Mouse (Mus musculus) hindlimb bud, embryonic 11.5 days (tissue): ENCODE data around the gene Sgk2.
A peak's percentile ranks its signal among the peaks of the same experiment; 100 is the strongest.

Experiments
- DNase-seq: peaks from one replicate; pipeline ENCODE4 v3.0.0-alpha.2; 2012; ENCODE audit warnings: low read depth, low spot score; ENCODE audit errors: extremely low spot score

Sgk2 gene

DNA sequence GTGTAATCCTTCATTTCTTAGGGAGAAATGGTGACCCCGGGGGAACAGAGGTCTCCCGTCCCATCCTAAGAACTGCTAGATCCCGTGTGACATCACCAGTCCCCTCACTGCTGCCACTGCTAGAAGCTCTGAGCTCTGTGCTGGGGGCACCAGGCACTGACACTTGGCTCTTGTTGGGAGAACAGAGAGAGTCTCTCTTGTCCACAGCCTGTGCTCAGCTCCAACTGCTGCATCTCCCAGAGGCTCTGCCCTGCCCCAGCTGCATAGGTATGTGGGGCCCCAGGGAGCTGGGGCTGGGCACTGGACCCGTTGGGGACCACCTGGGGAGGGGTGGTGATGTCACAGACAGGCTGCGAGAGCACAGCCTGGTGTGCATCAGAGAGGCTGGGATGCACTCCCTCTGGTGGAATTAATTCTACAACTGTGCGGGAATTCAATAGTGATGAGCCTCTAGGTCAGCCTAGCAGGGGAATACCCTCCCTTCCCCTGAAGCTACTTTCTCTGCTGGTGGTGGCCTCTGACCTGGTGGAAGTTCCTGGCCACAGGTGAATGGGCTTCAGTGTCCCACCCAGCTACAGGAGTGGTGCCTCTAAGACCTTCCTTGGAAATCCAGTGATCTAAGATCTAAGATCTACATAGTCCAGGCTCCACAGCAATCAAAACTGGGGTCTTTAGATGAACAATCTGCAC lies 4.4 kb downstream of the Sgk2 start:
- DNase-seq: no peak

- no peak for DNase-seq
Observed at GRCm38 (mm10) chr2:162992084-162992437, 4.9 kb downstream of the Sgk2 start.

- DNase-seq: no peak
Observed at GRCm38 (mm10) chr2:162993881-162994616, 6.9 kb downstream of the Sgk2 start.

DNA sequence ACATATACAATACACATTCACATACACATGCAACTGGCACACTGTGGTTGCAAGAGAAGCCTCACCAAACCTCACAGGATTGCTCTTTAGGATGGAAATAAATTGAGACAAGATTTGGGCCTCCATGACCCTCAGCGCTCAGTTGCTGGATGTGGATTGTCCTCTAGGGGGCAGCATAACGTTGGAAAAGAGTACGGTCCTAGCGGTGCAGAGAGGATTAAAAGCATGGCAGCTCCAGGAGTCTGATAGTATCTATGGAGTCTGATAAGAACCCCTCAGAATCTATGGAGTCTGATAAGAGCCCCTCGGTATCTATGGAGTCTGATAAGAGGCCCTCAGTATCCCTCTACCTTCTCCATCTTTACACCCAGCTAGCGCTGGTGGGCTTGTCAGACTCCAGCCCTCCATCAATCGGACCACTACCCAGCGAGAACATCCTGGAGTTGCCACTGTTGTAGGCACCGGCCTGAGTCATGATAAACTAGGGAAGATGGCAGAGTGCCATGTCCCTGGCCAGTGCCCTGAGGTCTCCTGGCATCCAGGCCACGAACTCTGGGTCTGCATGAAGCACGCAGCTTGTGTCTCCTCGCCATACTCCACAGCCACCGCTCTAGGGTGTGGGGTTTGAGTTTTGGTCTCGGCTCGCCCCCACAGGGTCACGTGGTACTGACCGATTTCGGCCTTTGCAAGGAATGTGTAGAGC lies 11.5 kb downstream of the Sgk2 start:
- DNase-seq: peak; percentile 62

DNA sequence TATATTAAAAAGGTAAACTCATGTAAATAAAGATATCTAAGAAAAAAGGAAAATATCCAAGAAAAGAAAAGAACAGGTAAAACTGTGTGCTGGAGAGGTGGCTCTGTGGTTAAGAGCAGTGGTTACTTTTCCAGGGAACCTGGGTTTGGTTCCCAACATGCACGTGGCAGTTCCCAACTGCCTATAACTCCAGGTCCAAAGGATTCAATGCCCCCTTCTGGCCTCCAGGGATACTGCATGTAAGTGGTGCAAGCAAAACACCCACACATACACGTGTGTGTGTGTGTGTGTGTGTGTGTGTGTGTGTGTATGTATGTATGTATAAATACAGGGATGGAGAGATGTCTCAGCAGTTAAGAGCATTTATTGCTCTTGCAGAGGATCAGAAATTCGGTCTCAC lies 12.6 kb downstream of the Sgk2 start:
- DNase-seq: peak; percentile 33

GRCm38 (mm10) chr2:163001071-163001470 lies 13.9 kb downstream of the Sgk2 start:
- DNase-seq: no peak

- DNase-seq: no peak
Observed at GRCm38 (mm10) chr2:163007299-163007698, 20.2 kb downstream of the Sgk2 start.

DNA sequence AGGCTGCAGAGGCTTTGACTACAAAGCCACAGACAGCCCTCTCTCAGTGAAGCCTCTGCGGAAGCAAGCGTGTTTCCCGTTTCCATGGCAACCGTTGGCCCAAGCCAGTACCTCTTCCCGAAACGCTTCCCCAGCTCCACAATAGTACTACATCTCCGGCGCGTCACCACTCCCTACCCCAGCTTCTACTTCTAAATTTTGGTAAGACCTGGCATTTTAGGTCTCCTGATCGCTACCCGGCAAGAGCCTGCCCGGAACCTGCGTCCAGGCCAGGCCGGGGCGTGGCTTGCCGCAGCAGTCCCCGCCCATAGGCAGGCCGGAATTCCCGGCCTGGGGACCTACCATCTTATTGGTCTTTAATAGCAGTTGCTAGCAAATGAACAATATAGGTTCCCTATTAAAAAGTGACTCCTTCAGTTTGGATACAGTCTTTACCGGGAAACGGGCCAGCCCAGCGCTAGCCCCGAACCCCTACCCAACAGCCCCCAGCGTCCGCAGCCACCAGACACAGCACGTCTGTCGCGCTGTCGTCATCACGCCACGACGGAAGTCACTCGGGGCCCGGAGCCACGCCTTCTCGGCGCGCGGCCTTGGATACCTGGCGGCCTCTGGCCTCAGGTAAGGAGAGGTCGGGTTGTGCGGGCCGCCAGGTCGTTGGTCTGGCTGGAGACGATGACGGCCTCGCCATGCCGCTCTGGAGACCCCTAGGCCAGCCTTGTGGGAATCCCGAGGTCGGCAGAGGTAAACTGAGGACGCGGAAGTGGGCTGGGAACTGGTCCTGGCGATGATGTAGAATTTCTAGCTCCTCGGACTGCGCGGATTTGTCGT lies 30.0 kb downstream of the Sgk2 start, which contains the start of gene Ift52:
Gene Ift52 (plus strand): TSS at position 439 of the 828 bp plus-strand sequence.
- DNase-seq: peak; percentile 69

DNA sequence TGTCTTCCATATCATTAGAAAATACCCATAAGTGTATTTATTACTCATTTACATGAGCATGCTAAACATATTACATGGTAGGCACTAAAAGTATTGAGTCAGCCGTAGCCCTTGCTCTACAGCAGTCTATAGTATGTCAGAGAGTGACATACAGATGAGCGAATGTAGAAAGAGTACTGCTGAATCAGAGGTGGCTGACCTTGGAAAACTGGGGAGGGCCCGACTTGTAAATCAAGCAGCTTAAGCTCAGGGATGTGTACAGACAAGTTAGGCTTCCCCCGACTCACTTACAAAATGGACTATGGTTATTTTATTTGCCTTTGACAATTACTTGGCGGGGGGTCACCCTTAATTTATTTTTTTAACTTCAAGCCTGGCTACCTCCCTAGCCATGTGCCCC lies 44.2 kb downstream of the Sgk2 start:
- no peak for DNase-seq

DNA sequence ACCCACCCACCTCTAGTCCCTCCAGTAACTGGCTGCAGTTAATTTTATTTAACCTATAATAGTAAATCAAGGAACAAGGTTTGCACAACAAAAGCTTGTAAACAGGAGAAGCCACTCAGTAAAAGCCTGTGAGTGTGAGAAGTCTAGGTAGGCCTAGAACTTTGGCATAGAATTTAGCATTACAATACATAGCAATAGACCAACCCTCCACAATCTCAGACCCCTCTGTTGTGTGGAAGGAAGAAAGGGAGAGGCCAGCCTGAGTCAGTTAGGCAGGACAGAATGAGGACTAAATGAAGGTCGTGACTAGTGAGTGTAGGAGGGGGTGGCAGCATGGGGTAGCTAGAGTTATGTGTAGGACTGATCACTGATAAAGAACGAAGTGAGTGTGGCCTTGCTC lies 44.6 kb downstream of the Sgk2 start:
- DNase-seq: no peak

DNA sequence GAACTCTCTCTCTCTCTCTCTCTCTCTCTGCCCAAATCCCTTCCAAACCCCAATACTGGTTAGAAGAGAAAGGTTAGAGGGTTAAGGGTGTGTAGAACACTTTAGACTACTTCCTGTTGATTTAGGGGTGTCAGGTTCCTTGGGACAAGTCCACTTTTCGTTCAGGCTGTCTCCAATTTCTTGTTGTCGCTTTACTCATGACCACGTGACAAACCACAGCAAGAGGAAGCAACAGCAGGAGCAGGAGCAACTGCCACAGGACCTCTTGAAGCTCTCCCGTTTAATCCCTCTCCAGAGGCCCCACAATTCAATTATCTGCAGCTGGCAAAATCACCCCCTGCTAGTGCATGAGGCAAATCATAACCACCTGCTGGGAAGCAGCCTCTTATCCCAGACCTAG lies 45.5 kb downstream of the Sgk2 start:
- DNase-seq: no peak

GRCm38 (mm10) chr2:163039940-163040339 lies 52.8 kb downstream of the Sgk2 start:
- DNase-seq: no peak

DNA sequence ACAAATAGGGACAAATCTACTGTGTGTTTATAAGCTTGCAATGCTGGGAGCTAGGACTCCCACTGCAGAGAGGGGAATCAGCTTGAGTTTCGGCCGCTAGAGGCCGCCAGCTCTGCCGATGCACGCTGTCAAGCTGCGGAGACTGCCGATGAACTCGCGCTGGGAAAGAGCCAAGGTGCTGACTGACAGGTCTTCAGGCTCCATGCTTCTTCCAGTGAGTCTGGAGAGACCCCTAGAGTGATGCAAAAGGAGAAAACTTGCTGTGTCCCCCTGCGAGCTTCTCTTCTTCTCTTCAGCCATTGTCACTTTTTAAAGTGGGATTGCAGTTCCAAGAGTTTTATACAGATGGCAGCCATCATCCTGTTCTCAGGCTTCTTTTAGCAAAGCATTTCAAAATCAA lies 61.0 kb downstream of the Sgk2 start:
- DNase-seq: no peak

DNA sequence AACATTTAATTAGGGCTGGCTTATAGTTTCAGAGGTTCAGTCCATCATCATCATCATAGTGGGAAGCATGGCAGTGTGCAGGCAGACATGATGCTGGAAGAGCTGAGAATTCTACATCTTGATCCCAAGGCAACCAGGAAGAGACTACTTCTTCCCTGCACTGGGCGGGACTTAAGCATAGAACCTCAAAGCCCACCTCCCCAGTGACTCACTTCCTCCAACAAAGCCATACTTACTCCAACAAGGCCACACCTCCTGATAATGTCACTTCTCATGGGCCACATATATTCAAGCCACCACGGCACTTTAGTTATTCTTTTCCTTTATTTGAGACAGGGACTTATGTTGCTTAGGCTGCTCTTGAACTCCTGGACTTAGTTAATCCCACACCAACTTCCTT lies 62.0 kb downstream of the Sgk2 start:
- no peak for DNase-seq

DNA sequence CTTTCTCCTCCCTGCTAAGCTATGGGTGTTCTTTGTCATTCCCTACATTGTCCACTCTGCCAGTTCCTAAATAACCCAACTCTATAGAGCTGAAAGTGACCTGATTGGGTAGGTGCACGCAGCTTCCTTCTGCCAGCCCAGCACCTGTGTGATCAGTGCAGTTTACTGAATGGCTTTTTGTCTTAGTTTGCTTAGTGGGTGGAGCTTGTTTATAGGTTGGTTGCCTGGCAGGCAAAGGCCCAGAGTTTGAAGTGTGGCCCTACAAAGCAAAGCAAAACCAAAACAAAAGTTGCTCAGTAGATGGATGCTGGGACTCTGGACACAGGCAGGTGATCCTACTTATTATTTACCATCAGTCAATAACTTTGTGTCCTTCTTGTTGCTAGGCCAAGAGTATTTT lies 64.6 kb downstream of the Sgk2 start:
- no peak for DNase-seq

DNA sequence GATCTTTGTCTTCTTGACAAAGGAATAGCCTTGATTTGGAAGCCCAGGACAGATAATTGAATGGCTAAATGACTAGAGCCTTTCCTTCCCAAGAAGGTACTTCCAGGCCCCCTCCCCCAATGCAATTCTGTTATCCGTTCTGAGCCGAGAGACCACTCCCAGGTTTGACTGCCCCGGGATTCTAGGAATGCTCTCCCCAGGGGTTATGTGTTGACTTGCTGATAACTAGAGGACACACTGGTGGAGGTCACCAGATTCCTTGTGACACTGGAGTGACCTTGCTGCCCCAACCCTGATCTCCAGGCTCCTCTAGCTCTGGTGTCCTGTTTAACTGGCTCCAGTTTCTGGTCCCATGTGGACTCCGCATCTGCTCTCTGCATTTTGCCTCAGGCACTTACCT lies 65.0 kb downstream of the Sgk2 start:
- DNase-seq: no peak

DNA sequence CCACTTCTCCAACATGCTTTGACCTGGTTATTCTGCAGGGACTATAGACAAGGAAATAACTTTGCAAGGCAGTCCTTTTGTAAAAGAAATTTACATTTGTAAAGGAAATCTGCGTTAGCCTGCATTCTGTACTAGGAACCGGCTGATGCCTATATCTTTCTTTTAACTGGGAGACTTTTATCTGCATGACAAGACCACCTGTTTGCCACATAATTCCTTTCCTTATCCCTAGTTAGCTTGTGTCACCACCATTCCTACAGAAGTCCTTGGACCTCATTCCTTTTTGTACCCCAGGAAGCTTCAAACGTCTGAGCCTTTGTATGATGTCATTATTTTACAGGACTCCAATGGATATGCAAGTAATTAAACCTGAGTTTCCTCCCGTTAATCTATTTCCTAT lies 65.7 kb downstream of the Sgk2 start:
- no peak for DNase-seq

DNA sequence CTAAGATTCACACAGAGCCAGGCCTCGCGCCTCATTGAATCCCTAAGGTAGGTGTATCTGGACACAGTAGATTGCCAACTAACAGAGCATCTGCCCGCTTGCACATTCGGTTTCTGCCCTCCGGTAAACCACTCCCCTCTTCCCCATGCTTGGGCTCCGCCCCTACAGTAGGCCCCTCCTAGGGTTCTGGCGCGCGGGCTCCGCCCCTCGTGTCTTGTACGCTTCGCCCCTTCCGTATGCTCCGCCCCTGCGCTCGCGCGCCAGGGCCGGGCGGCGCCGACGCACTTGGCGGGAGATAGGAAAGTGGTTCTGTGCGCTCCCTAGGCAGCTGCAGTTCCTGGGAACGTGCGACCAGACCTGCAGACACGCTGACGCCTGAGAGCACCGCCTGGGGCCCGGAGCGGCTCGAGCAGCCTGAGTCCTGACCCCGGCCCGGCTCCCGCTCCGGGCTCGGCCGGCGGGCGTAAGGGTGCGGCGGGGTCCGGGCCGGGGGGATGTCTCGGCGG lies 67.3 kb downstream of the Sgk2 start, which contains the start of gene Mybl2:
Gene Mybl2 (plus strand): TSS at position 353 of the 506 bp plus-strand sequence.
- DNase-seq: peak; percentile 83

DNA sequence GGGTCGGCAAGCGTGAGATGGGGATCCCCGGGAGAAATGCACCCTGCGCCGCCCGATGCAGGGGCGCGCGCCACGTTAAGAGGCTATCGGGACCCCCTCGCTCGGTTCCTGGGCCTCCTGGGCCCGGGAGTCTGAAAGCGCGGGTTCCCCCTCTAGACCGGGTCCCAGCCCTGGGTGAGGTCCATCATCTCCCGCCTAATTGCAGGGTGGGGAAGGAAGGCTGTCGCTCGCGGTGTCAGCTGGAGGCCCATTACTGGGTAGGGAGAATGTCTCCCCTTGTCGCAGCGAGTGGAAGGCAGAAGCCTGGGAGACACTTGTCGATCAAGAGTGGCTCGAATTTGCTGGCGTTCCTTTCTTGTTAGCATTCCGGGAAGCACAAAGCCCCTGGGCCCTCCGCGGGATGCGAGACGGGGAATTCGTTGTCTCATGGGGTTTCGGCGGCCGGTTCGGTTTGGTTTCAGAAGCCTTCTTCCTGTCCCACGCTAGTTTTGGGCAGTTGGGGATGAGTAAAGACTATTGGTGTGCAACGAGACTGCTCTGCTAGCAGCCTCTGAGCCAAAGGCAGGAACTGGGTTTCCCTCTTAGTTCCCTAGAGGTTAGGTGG lies 67.9 kb downstream of the Sgk2 start:
- DNase-seq: no peak

GRCm38 (mm10) chr2:163055715-163056114 lies 68.6 kb downstream of the Sgk2 start:
- no peak for DNase-seq
